Mouse (Mus musculus) heart, adult 2 months (tissue): ENCODE results near the gene Cpb2.

Source experiments
- CTCF ChIP-seq: fragments of 200-600 bp; IDR thresholded peaks from 2 replicates; pipeline ENCODE4 v1.8.1; 2022; ENCODE audit warnings: antibody characterized with exemption, mild to moderate bottlenecking, moderate library complexity
- POLR2A ChIP-seq: fragments of 200-500 bp; IDR thresholded peaks from 2 replicates; pipeline ENCODE4 v1.6.1; 2011; ENCODE audit warnings: mild to moderate bottlenecking, low read depth, low read length, control low read depth; ENCODE audit not compliant: insufficient read depth

- TF ChIP-seq CTCF: no peak
- no peak for TF ChIP-seq POLR2A
These were observed 76.6 kb downstream of the Cpb2 start for GRCm38 (mm10) chr14:75318736-75319135.
